Mouse (Mus musculus) CD4-positive, CD25-positive, alpha-beta regulatory T cell, adult 2 months (primary cell): ENCODE results near the gene Cbfb.
"Not testable (repeated sequence)": the region's sequence is repeated elsewhere in the genome, so short reads cannot be mapped to it uniquely, and the experiment has no call there.

ENCODE experiments used
- DNase-seq: peaks from one replicate; pipeline ENCODE4 v3.0.0-alpha.2; 2012; ENCODE audit warnings: low read depth, low spot score

The Cbfb gene

DNA sequence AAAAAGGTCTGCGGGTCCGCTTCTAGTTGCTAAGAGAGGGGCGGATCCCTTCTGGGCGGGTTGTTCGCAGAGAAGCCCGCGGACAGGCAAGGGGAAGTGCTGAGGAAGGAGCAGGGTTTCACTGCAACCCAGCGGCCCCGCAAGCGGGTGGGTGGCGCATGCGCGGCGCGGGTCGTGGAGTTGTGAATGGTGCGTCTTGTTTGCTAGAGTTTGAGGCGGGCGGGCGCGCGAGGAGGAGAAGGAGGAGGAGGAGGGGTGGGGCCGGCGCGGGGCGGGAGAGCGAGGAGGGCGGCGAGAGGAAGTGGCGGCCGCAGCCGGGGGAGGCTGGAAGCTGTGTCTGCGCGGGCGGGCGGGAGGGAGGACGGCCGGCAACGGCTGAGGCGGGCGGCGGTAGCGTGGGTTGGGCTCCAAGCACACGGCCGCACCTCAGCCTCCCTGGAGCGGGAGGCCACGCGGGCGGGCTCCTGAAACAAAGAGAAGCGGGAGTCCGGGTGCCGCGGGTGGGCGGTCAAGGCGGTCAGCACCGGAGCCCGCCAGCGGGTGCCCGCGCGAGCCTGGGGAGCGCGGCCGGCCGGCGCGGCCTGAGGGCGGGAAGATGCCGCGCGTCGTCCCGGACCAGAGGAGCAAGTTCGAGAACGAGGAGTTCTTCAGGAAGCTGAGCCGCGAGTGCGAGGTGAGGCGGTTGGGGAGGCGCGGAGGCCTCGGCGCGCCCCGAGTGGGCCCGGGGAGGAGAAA lies at the start of gene Cbfb:
TSS of gene Cbfb (plus strand) at position 294 of the 735 bp plus-strand sequence.
- peak; percentile 98 for DNase-seq

GRCm38 (mm10) chr8:105129864-105130263 lies 40.6 kb upstream of the Cbfb start:
- no peak for DNase-seq

GRCm38 (mm10) chr8:105131509-105131908 lies 39.0 kb upstream of the Cbfb start, which contains the start of gene Ces4a:
Gene Ces4a (plus strand): TSS chr8:105131800.
- no peak for DNase-seq

DNA sequence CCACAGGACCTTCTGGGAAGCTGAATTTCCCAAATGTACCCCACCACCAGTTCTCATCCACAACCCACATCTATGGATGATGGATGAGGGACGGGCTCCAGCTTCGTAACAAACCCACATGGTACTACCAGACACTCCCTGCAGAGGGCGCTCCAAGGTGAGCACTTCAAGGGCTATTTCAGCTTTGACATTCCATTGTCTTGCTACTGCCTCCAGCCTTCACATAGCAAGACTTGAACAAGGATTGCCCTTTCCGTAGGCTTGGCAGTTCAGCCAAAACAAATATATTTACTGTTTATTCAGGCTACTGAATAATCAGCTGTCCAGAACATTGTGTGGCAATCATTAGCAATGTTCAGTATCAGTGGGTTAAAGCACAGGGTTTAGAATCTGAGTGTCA lies 32.1 kb upstream of the Cbfb start:
- DNase-seq: peak; percentile 82

- DNase-seq: peak; percentile 45
These were observed 28.1 kb upstream of the Cbfb start for GRCm38 (mm10) chr8:105142395-105142794.

GRCm38 (mm10) chr8:105151654-105152053 lies 18.8 kb upstream of the Cbfb start:
- no peak for DNase-seq

DNA sequence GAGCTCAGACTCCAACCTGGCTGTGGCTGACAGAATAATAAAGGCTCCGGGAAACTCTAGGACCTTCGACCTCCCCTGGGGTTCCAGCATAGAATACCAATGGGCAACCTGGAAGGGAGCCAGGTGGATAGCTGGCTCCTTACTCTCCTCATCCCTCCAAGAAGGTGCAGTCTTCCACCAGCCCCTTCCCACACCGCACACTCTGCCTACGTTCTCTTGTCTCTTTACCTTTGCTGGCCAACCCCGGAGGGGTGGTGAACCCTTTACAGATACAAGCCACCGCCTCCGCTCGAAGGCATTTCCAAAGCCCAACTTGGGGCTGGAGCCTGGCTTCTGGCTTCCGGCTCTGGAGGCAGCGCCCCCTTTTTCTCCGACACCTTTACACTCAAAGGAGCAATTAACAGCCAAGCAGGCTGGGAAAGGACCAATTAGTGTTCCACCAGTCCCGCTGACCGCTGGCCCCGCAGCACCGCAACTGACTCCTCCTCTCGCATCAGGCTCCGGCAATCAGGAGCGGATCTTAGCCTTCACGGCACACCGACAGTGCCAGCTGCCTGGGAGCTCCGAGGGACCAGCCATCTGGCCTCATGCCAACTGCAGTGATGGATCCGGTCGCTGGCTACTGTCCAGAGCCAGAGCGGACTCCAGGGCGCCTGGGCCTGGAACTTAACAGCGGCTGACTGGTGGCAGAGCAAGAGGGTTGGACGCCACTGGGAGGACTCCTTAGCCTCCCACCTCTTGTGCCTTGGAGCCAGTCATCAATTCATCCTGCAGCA lies 17.7 kb upstream of the Cbfb start:
- DNase-seq: no peak

DNA sequence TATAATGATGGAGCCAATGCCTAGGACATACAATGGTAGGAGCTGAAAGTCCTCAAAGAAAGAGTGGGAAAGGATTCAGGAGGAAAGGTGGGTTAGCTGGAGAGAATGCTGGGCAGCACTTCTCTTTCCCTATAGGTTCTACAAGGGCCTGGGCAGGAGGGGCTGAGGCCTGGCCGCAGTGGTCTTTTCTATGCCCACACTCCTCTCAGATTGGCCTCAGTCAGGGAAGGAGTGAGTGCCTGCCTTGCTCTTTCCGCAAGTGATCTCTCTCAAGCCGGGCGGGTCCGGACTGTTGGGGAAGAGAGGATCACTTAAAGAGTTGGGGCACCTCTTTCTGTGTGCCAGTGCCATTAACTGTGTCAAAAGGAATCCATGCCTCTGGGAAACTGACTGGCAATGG lies 16.2 kb upstream of the Cbfb start:
- DNase-seq: no peak

DNA sequence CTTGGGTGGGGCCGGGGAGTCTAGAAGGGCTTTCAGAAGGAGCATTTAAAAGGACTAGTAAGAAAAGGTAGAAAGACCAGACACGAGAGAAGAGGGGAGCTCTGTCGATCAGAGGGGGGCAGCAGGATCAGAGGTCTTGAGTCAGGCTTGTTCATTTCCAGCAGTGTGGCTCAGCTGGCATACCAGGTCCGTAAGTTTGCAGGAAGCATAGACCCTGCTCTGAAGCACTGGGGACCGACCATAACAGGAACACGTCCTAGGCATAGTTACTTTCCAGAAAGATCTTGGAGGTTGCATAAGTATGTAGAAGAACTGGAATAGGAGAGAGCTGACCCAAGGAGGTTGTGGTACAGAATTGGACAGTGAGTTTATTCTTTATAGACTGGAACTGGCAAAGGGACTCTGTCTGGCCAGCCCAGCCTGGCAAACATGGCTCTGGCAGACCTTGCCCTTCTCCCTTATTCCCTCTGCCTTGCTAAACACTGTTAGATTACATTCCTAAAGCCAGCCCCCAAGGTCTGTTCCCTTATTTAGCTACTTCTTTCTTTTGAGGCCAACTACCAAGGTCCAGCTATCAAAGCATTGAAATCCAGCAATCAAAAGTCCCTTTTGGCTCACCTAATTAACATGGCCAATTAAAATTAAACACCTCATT lies 15.3 kb upstream of the Cbfb start:
- no peak for DNase-seq

- peak; percentile 82 for DNase-seq
These were observed 12.9 kb upstream of the Cbfb start for GRCm38 (mm10) chr8:105157555-105157954.

DNA sequence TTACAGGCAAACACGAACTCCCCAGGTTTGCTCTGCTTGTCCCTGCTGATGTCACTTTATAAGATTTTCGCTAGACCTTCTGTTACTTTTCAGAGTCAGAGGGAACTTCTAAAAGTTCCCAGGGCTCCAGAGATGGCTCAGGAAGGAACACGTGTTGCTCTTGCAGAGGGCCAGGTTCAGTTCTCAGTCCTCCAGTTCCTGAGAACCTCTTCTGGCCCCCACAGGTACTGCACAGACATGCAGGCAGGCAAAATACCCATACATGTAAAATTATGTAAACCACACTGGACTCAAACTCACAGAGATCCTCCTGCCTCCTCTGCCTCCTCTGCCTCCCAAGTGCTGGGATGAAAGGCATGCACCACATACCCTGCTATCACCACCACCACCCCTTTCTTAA lies 12.4 kb upstream of the Cbfb start:
- DNase-seq: peak; percentile 38

DNA sequence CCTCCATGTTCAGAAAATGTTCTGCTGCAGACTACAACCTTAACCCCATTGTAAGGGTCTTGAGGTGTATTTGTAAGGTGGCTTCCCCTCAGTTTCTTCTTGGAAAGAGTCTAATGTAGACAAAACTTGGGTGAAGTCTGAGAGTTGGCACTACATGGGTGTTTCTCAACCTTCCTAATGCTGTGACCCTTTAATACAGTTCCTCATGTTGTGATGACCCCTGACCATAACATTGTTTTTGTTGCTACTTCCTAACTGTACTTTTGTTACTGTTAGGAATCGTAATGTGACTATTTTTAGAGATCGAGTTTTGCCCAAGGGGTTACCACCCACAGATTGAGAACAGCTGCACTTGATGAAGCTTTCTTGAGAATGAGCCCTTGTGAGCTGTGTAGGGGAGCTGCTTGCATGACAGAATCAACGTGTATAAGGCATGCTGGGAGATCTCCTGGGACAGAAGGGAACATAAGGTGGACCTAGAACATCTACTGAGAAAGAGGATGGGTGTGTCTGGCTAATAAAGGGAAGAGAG lies 9.3 kb upstream of the Cbfb start:
- DNase-seq: no peak

GRCm38 (mm10) chr8:105164272-105164902 lies 6.1 kb upstream of the Cbfb start:
- DNase-seq: no peak

GRCm38 (mm10) chr8:105165191-105165590 lies 5.3 kb upstream of the Cbfb start:
- no peak for DNase-seq

GRCm38 (mm10) chr8:105167116-105167515 lies 3.4 kb upstream of the Cbfb start:
- DNase-seq: no peak

DNA sequence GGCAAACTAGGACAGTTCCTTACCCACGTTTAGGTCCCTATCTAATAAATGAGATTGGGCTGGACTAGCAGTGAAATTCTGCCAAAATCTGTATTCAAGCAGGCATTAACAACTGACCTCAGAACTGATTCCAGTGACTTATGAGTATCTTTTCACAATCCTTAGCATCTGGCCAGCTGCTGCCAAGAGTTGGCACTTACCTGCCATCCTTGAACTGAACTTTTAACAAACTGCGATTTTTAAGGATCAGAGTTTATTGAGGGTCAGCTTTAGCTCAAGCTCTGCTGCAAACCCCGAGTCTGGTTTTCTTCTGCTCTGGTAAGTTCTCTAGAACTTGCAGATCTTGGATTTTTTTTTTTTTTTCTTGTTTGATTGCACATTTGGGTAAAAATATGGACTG lies 892 bp upstream of the Cbfb start:
- no peak for DNase-seq

GRCm38 (mm10) chr8:105170041-105170380 lies 463 bp upstream of the Cbfb start:
- no peak for DNase-seq

GRCm38 (mm10) chr8:105171116-105172002 lies 885 bp downstream of the Cbfb start:
- peak; percentile 76 for DNase-seq

DNA sequence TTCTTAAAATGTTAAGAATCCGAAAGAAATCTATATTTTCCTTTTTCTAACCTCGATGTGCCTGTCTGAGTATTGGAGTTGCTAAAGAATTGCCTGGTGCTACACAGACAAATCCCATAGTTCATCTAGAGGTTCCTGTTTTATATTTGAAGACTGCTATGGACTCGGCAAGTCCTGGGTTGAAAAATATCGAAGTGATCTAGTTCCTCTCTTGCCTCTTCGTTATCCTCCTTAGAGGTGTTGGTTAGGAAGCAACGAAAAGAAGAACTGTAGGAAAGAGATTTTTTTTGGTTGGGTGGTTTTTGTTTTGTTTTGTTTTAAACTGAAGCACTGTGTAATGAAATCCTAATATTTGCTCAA lies 1.5 kb downstream of the Cbfb start:
- DNase-seq: no peak

DNA sequence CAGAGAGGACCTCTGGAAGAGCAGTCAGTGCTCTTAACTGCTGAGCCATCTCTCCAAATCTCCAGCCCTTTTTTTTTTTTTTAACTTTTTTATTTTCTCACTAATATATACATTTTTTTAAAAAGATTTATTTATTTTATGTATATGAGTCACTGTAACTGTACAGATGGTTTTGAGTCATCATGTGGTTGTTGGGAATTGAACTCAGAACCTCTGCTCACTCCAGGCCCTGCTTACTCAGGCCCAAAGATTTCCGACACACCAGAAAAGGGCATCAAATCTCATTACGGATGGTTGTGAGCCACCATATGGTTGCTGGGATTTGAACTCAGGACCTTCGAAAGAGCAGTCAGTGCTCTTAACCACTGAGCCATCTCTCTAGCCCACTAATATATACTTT lies 4.8 kb downstream of the Cbfb start:
- not testable (repeated sequence) for DNase-seq
